Mouse (Mus musculus): ENCODE data around the gene Gm13697. TPM values are rescaled to one million over a fixed set of nuclear protein-coding genes. Genes with fewer than 3 reads are reported as not detected.
"Not testable (repeated sequence)": the region's sequence is repeated elsewhere in the genome, so short reads cannot be mapped to it uniquely, and the experiment has no call there.

The Gm13697 gene
- polyA plus RNA-seq, 1 experiment from 2014 or later: not detected

DNA sequence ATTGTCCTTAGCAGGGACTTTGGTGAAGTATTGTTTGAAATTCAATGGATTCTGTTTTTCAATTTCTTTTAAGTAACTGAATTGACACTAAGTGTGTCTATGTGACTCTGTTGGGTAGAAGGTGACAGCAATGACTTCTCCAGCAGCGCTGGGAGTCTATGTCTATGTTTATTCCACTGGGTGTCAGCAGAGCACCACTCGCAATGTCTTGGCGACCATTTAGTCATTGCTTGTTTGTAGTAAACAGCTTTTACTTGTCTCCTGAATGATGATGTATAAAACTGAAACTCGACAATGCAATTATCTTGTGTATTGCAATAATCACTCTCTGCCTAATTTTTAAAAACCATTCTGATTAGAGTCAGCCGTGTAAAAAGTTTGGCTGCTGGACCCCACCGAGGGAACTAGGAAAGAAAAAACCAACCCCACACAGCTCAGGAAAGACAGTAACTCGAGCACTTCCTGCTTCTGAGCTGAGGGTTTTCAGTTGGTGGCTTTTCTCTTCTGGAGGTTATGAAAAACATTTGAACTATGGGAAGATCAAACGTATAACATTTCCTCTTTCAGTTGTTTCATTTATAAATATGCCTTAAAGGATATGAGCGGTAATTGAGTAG, 9.2 kb downstream of the Gm13697 start:
- not testable (repeated sequence) for H3K9ac ChIP-seq (replicated peaks; ENCODE audit: low read length); H3K36me3 ChIP-seq (ENCODE audit: insufficient read depth, low read length); H3K4me3 ChIP-seq (ENCODE audit: low read length); H3K4me1 ChIP-seq (ENCODE audit: insufficient read depth, low read length); H3K27me3 ChIP-seq (ENCODE audit: insufficient read depth, low read length); H3K9me3 ChIP-seq (ENCODE audit: low read length)
- peak; percentile 61; the same call in 1 of the 2 replicates for ATAC-seq (ENCODE audit: low FRiP score, low TSS enrichment)
- peak overlapping the region; percentile 50; the same call in 1 of the 2 replicates for H3K27ac ChIP-seq (ENCODE audit: low read length)
- H3K4me2 ChIP-seq (replicated peaks; ENCODE audit: low read depth, low read length): peak overlapping the region; percentile 36
- WGBS: 15% methylated on average over 7 of the region's 9 CpGs

DNA sequence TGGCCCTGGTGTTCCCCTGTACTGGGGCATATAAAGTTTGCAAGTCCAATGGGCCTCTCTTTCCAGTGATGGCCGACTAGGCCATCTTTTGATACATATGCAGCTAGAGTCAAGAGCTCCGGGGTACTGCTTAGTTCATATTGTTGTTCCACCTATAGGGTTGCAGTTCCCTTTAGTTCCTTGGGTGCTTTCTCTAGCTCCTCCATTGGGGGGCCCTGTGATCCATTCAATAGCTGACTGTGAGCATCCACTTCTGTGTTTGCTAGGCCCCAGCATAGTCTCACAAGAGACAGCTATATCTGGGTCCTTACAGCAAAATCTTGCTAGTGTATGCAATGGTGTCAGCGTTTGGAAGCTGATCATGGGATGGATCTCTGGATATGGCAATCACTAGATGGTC, 10.0 kb downstream of the Gm13697 start:
- H3K27me3 ChIP-seq (ENCODE audit: insufficient read depth, low read length); H3K4me2 ChIP-seq (replicated peaks; ENCODE audit: low read depth, low read length); H3K36me3 ChIP-seq (ENCODE audit: insufficient read depth, low read length); H3K27ac ChIP-seq (ENCODE audit: low read length); H3K4me3 ChIP-seq (ENCODE audit: low read length); H3K9ac ChIP-seq (replicated peaks; ENCODE audit: low read length); ATAC-seq (ENCODE audit: low FRiP score, low TSS enrichment); H3K9me3 ChIP-seq (ENCODE audit: low read length); H3K4me1 ChIP-seq (ENCODE audit: insufficient read depth, low read length): not testable (repeated sequence)
- no CpG with 5 or more reads among the region's 3 CpGs for WGBS

DNA sequence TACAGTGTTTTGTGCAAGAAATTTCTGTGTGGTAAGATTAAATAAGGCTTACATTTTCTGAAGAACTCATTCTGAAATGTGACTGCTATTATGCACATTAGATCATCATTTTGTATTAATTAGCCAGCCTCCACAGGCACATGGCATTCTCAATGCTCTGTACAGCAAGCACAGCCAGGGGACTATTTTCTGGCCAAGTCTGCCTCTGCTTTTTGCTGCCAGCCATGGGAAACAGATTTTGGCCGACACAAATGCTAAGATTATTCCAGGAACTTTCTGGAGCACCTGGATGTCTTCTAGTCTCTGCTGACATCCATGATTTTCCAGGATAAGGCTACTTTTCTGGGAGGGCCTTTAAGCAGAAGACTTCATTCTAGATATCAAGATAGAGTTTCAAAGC, 24.4 kb downstream of the Gm13697 start:
- H3K27ac ChIP-seq (ENCODE audit: low read length): no peak overlapping the region
- no peaks in the 10 kb centered on the region for H3K36me3 ChIP-seq (ENCODE audit: insufficient read depth, low read length)
- no peak for ATAC-seq (ENCODE audit: low FRiP score, low TSS enrichment)
- WGBS: 61% methylated on average over 1 of the region's 1 CpGs
- H3K9me3 ChIP-seq (ENCODE audit: low read length): no peaks in the 10 kb centered on the region
- no peak overlapping the region for H3K9ac ChIP-seq (replicated peaks; ENCODE audit: low read length)
- no peaks in the 10 kb centered on the region for H3K27me3 ChIP-seq (ENCODE audit: insufficient read depth, low read length)
- H3K4me2 ChIP-seq (replicated peaks; ENCODE audit: low read depth, low read length): no peak overlapping the region
- H3K4me3 ChIP-seq (ENCODE audit: low read length): no peak overlapping the region
- no peaks in the 10 kb centered on the region for H3K4me1 ChIP-seq (ENCODE audit: insufficient read depth, low read length)

DNA sequence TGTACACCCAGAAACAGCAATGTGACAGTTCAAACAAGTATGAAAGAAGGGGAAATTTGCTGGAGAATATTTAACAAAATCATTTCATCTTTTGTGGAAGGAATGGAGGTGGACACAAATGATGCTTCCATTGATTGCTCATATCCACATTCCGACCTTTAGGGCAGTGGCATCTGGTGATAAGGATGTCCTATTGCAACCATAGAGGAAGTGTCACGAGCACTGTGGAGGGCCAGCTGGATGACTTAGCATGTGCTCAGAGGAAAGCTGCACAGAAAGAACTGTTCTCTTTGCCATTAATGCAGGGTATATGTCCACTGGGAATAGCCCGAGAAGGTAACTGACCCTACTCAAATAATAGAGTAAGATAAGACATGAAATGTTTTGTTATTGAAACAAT, 25.3 kb downstream of the Gm13697 start:
- Histone ChIP-seq H3K27me3 (ENCODE audit: insufficient read depth, low read length) (no peaks in the 10 kb centered on the region), H3K4me1 (ENCODE audit: insufficient read depth, low read length) (no peaks in the 10 kb centered on the region), H3K9ac (replicated peaks; ENCODE audit: low read length) (no peak overlapping the region), H3K27ac (ENCODE audit: low read length) (no peak overlapping the region), H3K4me2 (replicated peaks; ENCODE audit: low read depth, low read length) (no peak overlapping the region), H3K4me3 (ENCODE audit: low read length) (no peak overlapping the region), H3K36me3 (ENCODE audit: insufficient read depth, low read length) (no peaks in the 10 kb centered on the region), H3K9me3 (ENCODE audit: low read length) (no peaks in the 10 kb centered on the region)
- ATAC-seq (ENCODE audit: low FRiP score, low TSS enrichment): no peak
- 63% methylated on average over 3 of the region's 3 CpGs for WGBS

DNA sequence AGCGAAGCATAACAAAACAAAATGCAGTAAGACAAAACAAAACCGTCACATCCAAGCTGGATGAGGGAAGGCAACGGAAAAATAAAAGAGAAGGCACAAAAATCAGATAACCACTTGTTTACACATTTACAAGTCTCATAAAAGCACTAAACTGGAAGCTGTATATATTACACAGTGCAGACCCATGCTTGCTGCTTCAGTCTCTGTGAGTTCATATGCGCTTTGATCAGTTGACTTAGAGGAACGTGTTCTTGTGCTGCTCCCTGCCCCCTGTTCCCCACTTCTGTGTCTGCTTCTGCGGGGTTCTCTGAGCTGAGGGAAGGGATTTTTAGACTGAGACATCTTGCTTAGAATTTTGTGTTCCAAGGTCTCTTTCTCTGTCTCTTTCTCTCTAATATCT, 30.0 kb downstream of the Gm13697 start:
- Histone ChIP-seq H3K36me3 (ENCODE audit: insufficient read depth, low read length) (no peaks in the 10 kb centered on the region), H3K4me2 (replicated peaks; ENCODE audit: low read depth, low read length) (no peak overlapping the region), H3K27me3 (ENCODE audit: insufficient read depth, low read length) (no peaks in the 10 kb centered on the region), H3K27ac (ENCODE audit: low read length) (no peak overlapping the region), H3K4me3 (ENCODE audit: low read length) (no peak overlapping the region), H3K9me3 (ENCODE audit: low read length) (no peaks in the 10 kb centered on the region), H3K4me1 (ENCODE audit: insufficient read depth, low read length) (0 out of 2 replicates have a peak, but pooled peaks cover 5% of the 10 kb centered on the region), H3K9ac (replicated peaks; ENCODE audit: low read length) (no peak overlapping the region)
- no peak for ATAC-seq (ENCODE audit: low FRiP score, low TSS enrichment)
- 69% methylated on average over 6 of the region's 6 CpGs for WGBS

DNA sequence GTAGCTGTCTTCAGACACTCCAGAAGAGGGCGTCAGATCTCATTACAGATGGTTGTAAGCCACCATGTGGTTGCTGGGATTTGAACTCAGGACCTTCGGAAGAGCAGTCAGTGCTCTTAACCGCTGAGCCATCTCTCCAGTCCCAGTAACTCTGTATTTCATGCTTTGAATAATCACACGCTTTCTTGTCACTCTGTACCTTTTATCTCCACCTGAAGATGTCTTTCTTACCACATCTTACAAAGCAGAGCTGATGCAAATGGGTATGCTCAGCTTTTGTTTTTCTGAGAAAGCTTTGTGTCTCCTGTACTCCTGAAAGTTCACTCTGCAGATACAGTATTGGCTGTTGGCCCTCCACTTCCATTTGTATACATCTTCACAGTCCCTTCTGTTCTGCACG, 31.7 kb downstream of the Gm13697 start:
- H3K4me3 ChIP-seq (ENCODE audit: low read length); H3K4me2 ChIP-seq (replicated peaks; ENCODE audit: low read depth, low read length); ATAC-seq (ENCODE audit: low FRiP score, low TSS enrichment); H3K9me3 ChIP-seq (ENCODE audit: low read length); H3K4me1 ChIP-seq (ENCODE audit: insufficient read depth, low read length); H3K27me3 ChIP-seq (ENCODE audit: insufficient read depth, low read length); H3K36me3 ChIP-seq (ENCODE audit: insufficient read depth, low read length); H3K9ac ChIP-seq (replicated peaks; ENCODE audit: low read length); H3K27ac ChIP-seq (ENCODE audit: low read length): not testable (repeated sequence)
- WGBS: 81% methylated on average over 5 of the region's 5 CpGs

DNA sequence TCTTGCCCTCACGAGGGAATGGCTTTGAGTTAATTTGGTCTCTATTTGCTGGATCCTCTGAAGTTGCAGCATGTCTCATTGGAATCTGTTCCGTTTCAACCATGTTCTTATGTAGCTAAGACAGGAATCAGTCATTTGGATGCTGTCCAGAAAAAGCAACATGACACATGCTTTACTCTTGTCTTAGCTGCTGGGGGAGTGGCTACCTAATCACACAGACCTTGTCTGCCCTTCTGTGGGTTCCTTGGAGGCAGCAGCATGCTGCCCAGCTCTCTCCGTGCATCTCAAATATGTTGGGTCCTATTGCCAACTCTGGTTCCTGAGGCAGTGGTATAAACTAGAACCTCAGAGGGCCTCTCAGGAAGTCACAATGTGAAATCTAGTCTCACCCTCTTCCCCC, 33.8 kb downstream of the Gm13697 start:
- Histone ChIP-seq H3K4me2 (replicated peaks; ENCODE audit: low read depth, low read length) (no peak overlapping the region), H3K36me3 (ENCODE audit: insufficient read depth, low read length) (no peaks in the 10 kb centered on the region), H3K9ac (replicated peaks; ENCODE audit: low read length) (no peak overlapping the region), H3K9me3 (ENCODE audit: low read length) (no peaks in the 10 kb centered on the region), H3K4me3 (ENCODE audit: low read length) (no peak overlapping the region), H3K4me1 (ENCODE audit: insufficient read depth, low read length) (0 out of 2 replicates have a peak, but pooled peaks cover 5% of the 10 kb centered on the region), H3K27ac (ENCODE audit: low read length) (no peak overlapping the region; the same call in 1 of the 2 replicates), H3K27me3 (ENCODE audit: insufficient read depth, low read length) (no peaks in the 10 kb centered on the region)
- whole genome bisulfite sequencing: 52% methylated on average over 3 of the region's 3 CpGs
- no peak for ATAC-seq (ENCODE audit: low FRiP score, low TSS enrichment)

DNA sequence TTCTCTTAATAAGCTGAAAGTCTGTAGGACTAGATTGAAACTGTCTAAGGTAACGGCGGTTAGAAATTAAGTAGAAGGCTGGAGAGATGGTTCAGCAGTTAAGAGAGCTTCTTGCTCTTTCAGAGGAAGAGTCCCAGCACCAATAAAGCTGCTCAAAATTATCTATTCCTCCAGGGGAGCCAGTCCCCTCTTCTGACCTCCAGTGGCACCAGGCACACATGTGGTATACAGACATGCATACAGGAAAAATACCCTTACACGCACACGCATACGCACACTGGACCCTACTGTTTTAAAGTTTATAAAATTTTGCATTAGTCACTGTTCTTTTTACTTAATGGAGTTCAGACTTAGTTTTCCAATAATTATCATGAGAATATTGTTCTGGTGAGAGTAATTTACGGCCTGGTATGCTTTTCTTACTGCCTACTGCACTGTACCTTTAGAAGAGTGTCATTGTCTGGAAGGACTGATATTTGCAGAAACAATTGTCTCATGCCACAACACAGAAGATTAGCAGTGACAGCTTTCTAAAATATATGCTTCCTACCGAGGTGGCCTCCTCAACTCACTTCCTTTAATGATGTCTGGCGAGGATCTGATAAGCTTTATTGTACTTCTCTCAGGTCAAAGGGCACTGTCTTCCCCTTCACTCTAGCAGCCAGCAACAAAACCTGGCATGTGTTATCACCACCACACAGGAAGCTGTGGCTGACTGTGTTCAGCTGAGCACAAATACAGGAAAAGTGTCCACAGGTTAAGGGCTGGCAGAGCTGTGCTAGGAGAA, 35.2 kb downstream of the Gm13697 start:
- 0 out of 2 replicates have a peak, but pooled peaks cover 5% of the 10 kb centered on the region for H3K4me1 ChIP-seq (ENCODE audit: insufficient read depth, low read length)
- H3K9ac ChIP-seq (replicated peaks; ENCODE audit: low read length): no peak overlapping the region
- 63% methylated on average over 8 of the region's 8 CpGs for WGBS
- no peaks in the 10 kb centered on the region for H3K27me3 ChIP-seq (ENCODE audit: insufficient read depth, low read length)
- no peaks in the 10 kb centered on the region for H3K9me3 ChIP-seq (ENCODE audit: low read length)
- no peaks in the 10 kb centered on the region for H3K36me3 ChIP-seq (ENCODE audit: insufficient read depth, low read length)
- peak; percentile 91 for ATAC-seq (ENCODE audit: low FRiP score, low TSS enrichment)
- peak overlapping the region; percentile 77; the same call in 1 of the 2 replicates for H3K27ac ChIP-seq (ENCODE audit: low read length)
- no peak overlapping the region for H3K4me2 ChIP-seq (replicated peaks; ENCODE audit: low read depth, low read length)
- H3K4me3 ChIP-seq (ENCODE audit: low read length): no peak overlapping the region

DNA sequence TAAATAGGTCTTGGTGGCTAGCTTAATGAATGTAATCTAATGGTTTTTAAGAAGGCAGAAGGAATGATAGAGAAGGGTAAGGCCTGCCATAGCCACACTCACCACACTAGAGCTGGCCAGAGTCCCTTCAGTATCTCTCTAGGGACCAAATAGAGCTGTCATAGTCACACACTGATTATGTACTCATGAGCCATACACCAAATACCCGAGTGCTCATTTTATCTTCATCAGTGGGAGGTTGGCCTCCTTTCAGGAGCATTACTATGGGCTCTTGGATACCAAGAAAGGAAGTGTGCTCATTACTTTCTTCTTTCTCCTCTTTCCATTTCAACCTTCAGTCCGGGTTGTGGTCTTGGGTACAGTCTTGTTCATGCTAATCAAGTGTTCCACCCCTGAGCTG, 37.4 kb downstream of the Gm13697 start:
- H3K9me3 ChIP-seq (ENCODE audit: low read length): no peaks in the 10 kb centered on the region
- H3K4me1 ChIP-seq (ENCODE audit: insufficient read depth, low read length): 0 out of 2 replicates have a peak, but pooled peaks cover 5% of the 10 kb centered on the region
- no peaks in the 10 kb centered on the region for H3K27me3 ChIP-seq (ENCODE audit: insufficient read depth, low read length)
- no peak for ATAC-seq (ENCODE audit: low FRiP score, low TSS enrichment)
- no peak overlapping the region for H3K9ac ChIP-seq (replicated peaks; ENCODE audit: low read length)
- no peak overlapping the region for H3K4me3 ChIP-seq (ENCODE audit: low read length)
- H3K4me2 ChIP-seq (replicated peaks; ENCODE audit: low read depth, low read length): no peak overlapping the region
- no peaks in the 10 kb centered on the region for H3K36me3 ChIP-seq (ENCODE audit: insufficient read depth, low read length)
- H3K27ac ChIP-seq (ENCODE audit: low read length): no peak overlapping the region
- 81% methylated on average over 2 of the region's 2 CpGs for WGBS

DNA sequence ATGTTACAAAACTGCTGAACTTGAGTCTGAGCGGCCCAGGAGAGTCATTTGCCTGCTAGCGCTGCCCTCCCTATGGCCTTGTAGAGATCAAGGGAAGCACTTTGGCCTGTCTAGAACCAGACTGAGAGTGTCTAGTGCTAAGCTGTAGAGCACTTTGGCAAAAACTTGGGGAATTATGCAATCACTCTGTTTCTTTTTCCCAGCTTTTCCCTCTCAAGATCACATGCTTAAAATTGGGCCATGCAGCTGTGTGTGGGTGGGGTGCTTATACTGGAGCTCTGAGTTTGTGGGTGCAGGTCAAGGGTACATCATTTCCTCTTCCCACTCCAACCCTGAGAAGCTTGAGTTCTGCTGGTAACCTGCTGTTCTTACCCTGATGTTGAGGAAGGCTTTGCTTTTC, 38.4 kb downstream of the Gm13697 start:
- Histone ChIP-seq H3K27me3 (ENCODE audit: insufficient read depth, low read length) (no peaks in the 10 kb centered on the region), H3K4me1 (ENCODE audit: insufficient read depth, low read length) (0 out of 2 replicates have a peak, but pooled peaks cover 5% of the 10 kb centered on the region), H3K9ac (replicated peaks; ENCODE audit: low read length) (no peak overlapping the region), H3K36me3 (ENCODE audit: insufficient read depth, low read length) (no peaks in the 10 kb centered on the region), H3K27ac (ENCODE audit: low read length) (no peak overlapping the region), H3K4me2 (replicated peaks; ENCODE audit: low read depth, low read length) (no peak overlapping the region), H3K9me3 (ENCODE audit: low read length) (no peaks in the 10 kb centered on the region), H3K4me3 (ENCODE audit: low read length) (no peak overlapping the region)
- ATAC-seq (ENCODE audit: low FRiP score, low TSS enrichment): no peak
- WGBS: 82% methylated on average over 2 of the region's 2 CpGs

Measured in kidney, embryonic 16.5 days (tissue).